Mouse (Mus musculus): ENCODE results near the gene Sox6. TPM values are rescaled to one million over a fixed set of nuclear protein-coding genes. Genes with fewer than 3 reads are reported as not detected.
"Not testable (repeated sequence)": the region's sequence is repeated elsewhere in the genome, so short reads cannot be mapped to it uniquely, and the experiment has no call there.

Gene Sox6
- polyA plus RNA-seq, 1 experiment: 3.9 TPM

- no peak for DNase-seq
- 17% methylated on average over 8 of the region's 8 CpGs for WGBS
- no peak overlapping the region for H3K4me3 ChIP-seq (replicated peaks; ENCODE audit: extremely low read depth, low read depth, low read length)
- TF ChIP-seq CTCF (IDR thresholded peaks at IDR 0.05; ENCODE audit: insufficient read depth, low read length) (no peak), POLR2A (IDR thresholded peaks at IDR 0.05; ENCODE audit: borderline replicate concordance, extremely low read depth, low read depth, low read length) (no peak)
- peaks cover 5% of the 10 kb centered on the region for H3K4me1 ChIP-seq (ENCODE audit: control insufficient read depth, insufficient read depth, low read length)
Measured at GRCm38 (mm10) chr7:115624907-115625552, 413.6 kb downstream of the Sox6 start.

DNA sequence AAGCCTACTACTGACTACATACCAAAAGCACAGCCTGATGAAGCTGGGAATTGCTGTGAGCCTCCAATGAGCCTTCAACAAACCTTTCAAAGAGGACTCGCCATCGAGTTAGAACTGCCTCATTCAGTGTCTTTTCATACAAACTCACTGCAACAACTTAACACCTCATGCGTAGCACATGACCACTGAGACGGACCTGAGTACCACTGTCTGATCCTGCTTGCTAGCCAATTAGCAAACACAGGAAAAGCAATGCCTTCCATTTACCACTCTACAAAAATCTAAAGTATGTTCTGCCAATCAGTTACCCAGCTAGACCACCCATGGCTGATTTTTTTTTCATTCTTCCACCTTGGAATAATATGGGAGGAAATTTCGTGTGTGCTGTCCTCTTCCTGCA is 414.1 kb downstream of the Sox6 start:
- Histone ChIP-seq H3K4me3 (replicated peaks; ENCODE audit: extremely low read depth, low read depth, low read length) (no peak overlapping the region), H3K4me1 (ENCODE audit: control insufficient read depth, insufficient read depth, low read length) (peaks cover 5% of the 10 kb centered on the region)
- 66% methylated on average over 5 of the region's 5 CpGs for WGBS
- DNase-seq: no peak
- TF ChIP-seq POLR2A (IDR thresholded peaks at IDR 0.05; ENCODE audit: borderline replicate concordance, extremely low read depth, low read depth, low read length) (no peak), CTCF (IDR thresholded peaks at IDR 0.05; ENCODE audit: insufficient read depth, low read length) (no peak)

GRCm38 (mm10) chr7:115615697-115616237 is 422.8 kb downstream of the Sox6 start:
- DNase-seq: no peak
- 4% methylated on average over 10 of the region's 10 CpGs for WGBS
- H3K4me3 ChIP-seq (replicated peaks; ENCODE audit: extremely low read depth, low read depth, low read length): peak overlapping the region; percentile 58
- H3K4me1 ChIP-seq (ENCODE audit: control insufficient read depth, insufficient read depth, low read length): peaks cover 4% of the 10 kb centered on the region
- TF ChIP-seq CTCF (IDR thresholded peaks at IDR 0.05; ENCODE audit: insufficient read depth, low read length): no peak
- no peak for TF ChIP-seq POLR2A (IDR thresholded peaks at IDR 0.05; ENCODE audit: borderline replicate concordance, extremely low read depth, low read depth, low read length)

DNA sequence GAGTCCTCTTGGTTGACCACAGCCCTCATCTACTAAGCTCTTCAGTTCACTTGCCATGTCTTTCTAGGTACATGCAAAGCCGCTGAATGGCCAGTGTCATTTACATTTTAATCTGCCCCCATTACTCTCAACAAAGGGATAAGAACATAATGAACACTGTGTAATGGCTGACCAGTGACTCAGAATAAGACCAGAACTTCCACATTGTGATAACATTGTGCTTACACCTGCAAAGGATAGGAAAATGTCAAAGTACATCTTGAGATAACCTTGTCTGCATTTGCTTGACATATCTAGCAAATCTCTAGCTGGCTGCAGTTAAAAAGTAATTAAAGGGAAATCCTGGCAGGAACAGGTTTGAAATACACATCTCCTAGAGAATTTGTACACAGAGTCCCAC is 431.1 kb downstream of the Sox6 start:
- H3K4me3 ChIP-seq (replicated peaks; ENCODE audit: extremely low read depth, low read depth, low read length): no peak overlapping the region
- WGBS: 96% methylated on average over 1 of the region's 1 CpGs
- no peak for TF ChIP-seq POLR2A (IDR thresholded peaks at IDR 0.05; ENCODE audit: borderline replicate concordance, extremely low read depth, low read depth, low read length)
- no peak for TF ChIP-seq CTCF (IDR thresholded peaks at IDR 0.05; ENCODE audit: insufficient read depth, low read length)
- no peaks in the 10 kb centered on the region for H3K4me1 ChIP-seq (ENCODE audit: control insufficient read depth, insufficient read depth, low read length)
- DNase-seq: no peak

DNA sequence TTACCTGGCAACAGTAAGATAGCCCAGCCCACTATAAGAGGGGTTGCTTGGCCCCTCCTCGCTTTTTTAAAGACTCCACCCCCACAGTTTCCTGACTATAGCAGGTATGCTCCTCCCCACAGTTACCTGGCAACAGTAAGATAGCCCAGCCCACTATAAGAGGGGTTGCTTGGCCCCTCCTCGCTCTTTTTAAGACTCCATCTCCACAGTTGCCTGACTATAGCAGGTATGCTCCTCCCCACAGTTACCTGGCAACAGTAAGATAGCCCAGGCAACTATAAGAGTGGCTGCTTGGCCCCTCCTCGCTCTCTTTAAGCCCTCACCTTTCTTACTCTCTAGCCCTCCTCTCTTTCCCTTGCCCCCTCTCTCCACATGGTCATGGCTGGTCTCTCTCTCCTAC is 432.5 kb downstream of the Sox6 start:
- not testable (repeated sequence) for DNase-seq; H3K4me1 ChIP-seq (ENCODE audit: control insufficient read depth, insufficient read depth, low read length); H3K4me3 ChIP-seq (replicated peaks; ENCODE audit: extremely low read depth, low read depth, low read length)
- WGBS: 66% methylated on average over 3 of the region's 3 CpGs

GRCm38 (mm10) chr7:115604883-115605282 is 433.7 kb downstream of the Sox6 start:
- Histone ChIP-seq H3K4me1 (ENCODE audit: control insufficient read depth, insufficient read depth, low read length) (no peaks in the 10 kb centered on the region), H3K4me3 (replicated peaks; ENCODE audit: extremely low read depth, low read depth, low read length) (no peak overlapping the region)
- WGBS: 85% methylated on average over 7 of the region's 7 CpGs
- TF ChIP-seq CTCF (IDR thresholded peaks at IDR 0.05; ENCODE audit: insufficient read depth, low read length) (no peak), POLR2A (IDR thresholded peaks at IDR 0.05; ENCODE audit: borderline replicate concordance, extremely low read depth, low read depth, low read length) (no peak)
- DNase-seq: no peak

DNA sequence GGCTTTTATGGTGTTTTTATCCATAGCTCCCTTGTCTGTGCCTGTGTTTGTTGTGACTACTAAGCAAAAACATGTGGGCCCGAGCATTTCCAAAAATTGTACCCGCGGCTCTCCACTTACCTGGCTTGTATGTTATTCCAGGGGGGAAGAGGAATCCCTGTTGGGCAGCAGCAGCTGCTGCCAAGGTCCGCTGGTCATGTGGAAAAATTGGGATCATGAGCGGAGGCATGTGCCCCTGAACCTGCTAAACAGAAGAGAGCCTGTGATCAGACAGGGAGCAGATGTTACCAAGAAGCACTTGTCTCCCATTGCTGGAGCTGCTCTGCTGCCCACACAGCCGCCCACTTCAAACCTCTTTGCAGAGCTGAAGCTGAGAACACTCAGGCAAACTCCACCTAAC is 441.2 kb downstream of the Sox6 start:
- TF ChIP-seq POLR2A (IDR thresholded peaks at IDR 0.05; ENCODE audit: borderline replicate concordance, extremely low read depth, low read depth, low read length) (no peak), CTCF (IDR thresholded peaks at IDR 0.05; ENCODE audit: insufficient read depth, low read length) (no peak)
- WGBS: 77% methylated on average over 6 of the region's 6 CpGs
- Histone ChIP-seq H3K4me1 (ENCODE audit: control insufficient read depth, insufficient read depth, low read length) (no peaks in the 10 kb centered on the region), H3K4me3 (replicated peaks; ENCODE audit: extremely low read depth, low read depth, low read length) (no peak overlapping the region)
- DNase-seq: no peak

DNA sequence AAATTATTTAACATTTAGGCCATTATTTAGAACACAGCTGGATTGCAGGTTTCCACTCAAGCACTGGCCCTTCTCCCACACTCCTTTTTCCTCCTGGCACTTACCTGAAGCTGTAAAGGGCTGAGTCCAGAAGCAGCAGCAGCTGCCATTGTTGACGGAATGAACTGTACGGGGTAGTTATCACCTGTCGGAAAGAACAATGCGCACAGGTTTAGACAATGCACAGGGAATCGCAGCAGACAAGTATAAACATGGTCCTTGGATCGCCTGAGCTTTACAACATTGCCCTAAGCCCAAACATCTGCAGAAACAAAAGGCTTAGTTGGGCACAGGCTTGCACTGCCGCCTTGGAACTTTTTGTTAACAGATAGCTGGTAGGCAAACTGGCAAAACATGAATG is 458.1 kb downstream of the Sox6 start:
- TF ChIP-seq CTCF (IDR thresholded peaks at IDR 0.05; ENCODE audit: insufficient read depth, low read length) (no peak), POLR2A (IDR thresholded peaks at IDR 0.05; ENCODE audit: borderline replicate concordance, extremely low read depth, low read depth, low read length) (no peak)
- 72% methylated on average over 7 of the region's 7 CpGs for WGBS
- Histone ChIP-seq H3K4me1 (ENCODE audit: control insufficient read depth, insufficient read depth, low read length) (no peaks in the 10 kb centered on the region), H3K4me3 (replicated peaks; ENCODE audit: extremely low read depth, low read depth, low read length) (no peak overlapping the region)
- no peak for DNase-seq

DNA sequence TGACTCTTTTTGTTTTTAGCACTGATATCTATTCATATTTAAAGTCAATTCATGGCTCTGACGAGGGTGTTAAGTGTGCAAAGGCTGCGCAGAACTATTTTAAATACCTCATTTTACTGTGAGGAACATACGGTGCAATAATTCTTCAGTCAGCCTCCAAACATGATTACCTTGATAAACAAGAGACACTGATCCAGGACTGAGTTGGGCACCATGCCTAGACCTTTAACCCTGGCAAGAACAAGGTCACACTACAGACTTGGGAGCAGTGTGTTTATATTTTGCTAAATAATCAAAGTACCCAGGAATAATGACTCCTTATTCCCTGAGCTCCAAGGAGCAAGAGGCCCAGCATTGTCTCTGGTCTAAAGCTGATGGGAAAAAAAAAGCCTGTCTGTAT is 458.8 kb downstream of the Sox6 start:
- WGBS: 71% methylated on average over 3 of the region's 3 CpGs
- Histone ChIP-seq H3K4me3 (replicated peaks; ENCODE audit: extremely low read depth, low read depth, low read length) (no peak overlapping the region), H3K4me1 (ENCODE audit: control insufficient read depth, insufficient read depth, low read length) (no peaks in the 10 kb centered on the region)
- TF ChIP-seq POLR2A (IDR thresholded peaks at IDR 0.05; ENCODE audit: borderline replicate concordance, extremely low read depth, low read depth, low read length): no peak
- no peak for TF ChIP-seq CTCF (IDR thresholded peaks at IDR 0.05; ENCODE audit: insufficient read depth, low read length)
- DNase-seq: no peak

GRCm38 (mm10) chr7:115576387-115576786 is 462.2 kb downstream of the Sox6 start:
- Histone ChIP-seq H3K4me1 (ENCODE audit: control insufficient read depth, insufficient read depth, low read length) (no peaks in the 10 kb centered on the region), H3K4me3 (replicated peaks; ENCODE audit: extremely low read depth, low read depth, low read length) (no peak overlapping the region)
- 85% methylated on average over 1 of the region's 1 CpGs for WGBS
- no peak for DNase-seq
- no peak for TF ChIP-seq CTCF (IDR thresholded peaks at IDR 0.05; ENCODE audit: insufficient read depth, low read length)
- no peak for TF ChIP-seq POLR2A (IDR thresholded peaks at IDR 0.05; ENCODE audit: borderline replicate concordance, extremely low read depth, low read depth, low read length)

All from lung, adult 2 months (tissue).